ENCODE assay signal across 20 mouse cellular contexts in genomic region chr19:55635488-55635887, GRCm38 (mm10).
DNase-seq lines count a peak whose midpoint lies in the region; ATAC-seq lines count a peak whose summit lies in the region.
"Had no signal": no experiment of that assay in that cellular context is flagged by ENCODE, and none has a peak within 500 bp of the region (broad histone marks: within the 10 kb centered on the region; RNA-seq: fewer than 3 reads in every experiment).

No protein-coding gene starts in this region.

- no peak overlapping the region for H3K4me3 ChIP-seq in forebrain, embryonic 14.5 days (ENCODE audit: low read depth, low read length)
- no peak overlapping the region for H3K4me3 ChIP-seq in forebrain, embryonic 10.5 days
- no peak overlapping the region for H3K4me3 ChIP-seq in neural tube, embryonic 11.5 days (ENCODE audit: low read depth, low read length)
- H3K4me3 ChIP-seq in neural tube, embryonic 15.5 days (replicated peaks) = no peak overlapping the region
- no peak overlapping the region for H3K4me3 ChIP-seq in hindbrain, embryonic 12.5 days
- H3K4me3 ChIP-seq: embryonic facial prominence, embryonic 12.5 days; forebrain, embryonic 15.5 days; heart, embryonic 10.5 days had no signal

- no peaks in the 10 kb centered on the region for H3K36me3 ChIP-seq in forebrain, embryonic 14.5 days (ENCODE audit: control insufficient read depth, insufficient read depth, low read length)
- no peaks in the 10 kb centered on the region for H3K36me3 ChIP-seq in forebrain, embryonic 10.5 days (replicated peaks)
- no peaks in the 10 kb centered on the region for H3K36me3 ChIP-seq in neural tube, embryonic 11.5 days (ENCODE audit: control insufficient read depth, insufficient read depth, low read length)
- no peaks in the 10 kb centered on the region for H3K36me3 ChIP-seq in neural tube, embryonic 15.5 days
- H3K36me3 ChIP-seq in hindbrain, embryonic 12.5 days = no peaks in the 10 kb centered on the region
- H3K36me3 ChIP-seq: embryonic facial prominence, embryonic 12.5 days; forebrain, embryonic 15.5 days; G1E; heart, embryonic 10.5 days had no signal

- intact Hi-C loops in left cerebral cortex, postnatal 36 days (cut with DNase I) = no loop called here

- no peak overlapping the region for H3K4me2 ChIP-seq in forebrain, embryonic 14.5 days (ENCODE audit: low read length)
- no peak overlapping the region for H3K4me2 ChIP-seq in neural tube, embryonic 11.5 days (ENCODE audit: low read depth)
- H3K4me2 ChIP-seq in neural tube, embryonic 15.5 days = no peak overlapping the region
- no peak overlapping the region for H3K4me2 ChIP-seq in hindbrain, embryonic 12.5 days (replicated peaks)
- H3K4me2 ChIP-seq: embryonic facial prominence, embryonic 12.5 days; forebrain, embryonic 15.5 days had no signal

- ATAC-seq in forebrain, embryonic 14.5 days = no peak
- peak; percentile 68; the same call in 1 of the 2 replicates for ATAC-seq in neural tube, embryonic 11.5 days (ENCODE audit: insufficient read depth, low FRiP score, low TSS enrichment)
- no peak for ATAC-seq in neural tube, embryonic 15.5 days (ENCODE audit: low FRiP score)
- peak; percentile 73 for ATAC-seq in hindbrain, embryonic 12.5 days (ENCODE audit: low FRiP score)
- ATAC-seq: forebrain, embryonic 15.5 days; liver, postnatal 0 days had no signal

- no peaks in the 10 kb centered on the region for H3K27me3 ChIP-seq in forebrain, embryonic 14.5 days (replicated peaks; ENCODE audit: control insufficient read depth, insufficient read depth, low read length)
- peaks cover 68% of the 10 kb centered on the region for H3K27me3 ChIP-seq in forebrain, embryonic 10.5 days (ENCODE audit: poor library complexity, severe bottlenecking)
- no peaks in the 10 kb centered on the region for H3K27me3 ChIP-seq in neural tube, embryonic 11.5 days (ENCODE audit: control insufficient read depth, insufficient read depth, low read length)
- H3K27me3 ChIP-seq in neural tube, embryonic 15.5 days (replicated peaks) = peaks cover 42% of the 10 kb centered on the region
- H3K27me3 ChIP-seq in hindbrain, embryonic 12.5 days = peaks cover 70% of the 10 kb centered on the region
- H3K27me3 ChIP-seq: embryonic facial prominence, embryonic 12.5 days; forebrain, embryonic 15.5 days had no signal

- WGBS in forebrain, embryonic 14.5 days = 69% methylated on average over 15 of the region's 15 CpGs
- 77% methylated on average over 15 of the region's 15 CpGs for WGBS in forebrain, embryonic 10.5 days
- 55% methylated on average over 15 of the region's 15 CpGs for WGBS in neural tube, embryonic 11.5 days
- 27% methylated on average over 15 of the region's 15 CpGs for WGBS in neural tube, embryonic 15.5 days
- 42% methylated on average over 15 of the region's 15 CpGs for WGBS in hindbrain, embryonic 12.5 days

- no peaks in the 10 kb centered on the region for H3K9me3 ChIP-seq in forebrain, embryonic 14.5 days (replicated peaks; ENCODE audit: control insufficient read depth, low read length)
- peaks cover 4% of the 10 kb centered on the region; the same call in 1 of the 2 replicates for H3K9me3 ChIP-seq in forebrain, embryonic 10.5 days
- H3K9me3 ChIP-seq in neural tube, embryonic 11.5 days (ENCODE audit: control insufficient read depth, low read length) = no peaks in the 10 kb centered on the region
- H3K9me3 ChIP-seq in neural tube, embryonic 15.5 days (replicated peaks) = no peaks in the 10 kb centered on the region
- H3K9me3 ChIP-seq in hindbrain, embryonic 12.5 days (replicated peaks) = peaks cover 4% of the 10 kb centered on the region; the same call in 1 of the 2 replicates
- H3K9me3 ChIP-seq: forebrain, embryonic 15.5 days; heart, embryonic 10.5 days had no signal

- no peaks in the 10 kb centered on the region for H3K4me1 ChIP-seq in forebrain, embryonic 14.5 days (ENCODE audit: control insufficient read depth, insufficient read depth, low read length)
- H3K4me1 ChIP-seq in forebrain, embryonic 10.5 days = 0 out of 2 replicates have a peak, but pooled peaks cover 3% of the 10 kb centered on the region
- no peaks in the 10 kb centered on the region for H3K4me1 ChIP-seq in neural tube, embryonic 11.5 days (ENCODE audit: control insufficient read depth, insufficient read depth, low read length)
- peaks cover 7% of the 10 kb centered on the region; the same call in 1 of the 2 replicates for H3K4me1 ChIP-seq in neural tube, embryonic 15.5 days
- H3K4me1 ChIP-seq in hindbrain, embryonic 12.5 days = peaks cover 4% of the 10 kb centered on the region; the same call in 1 of the 2 replicates
- H3K4me1 ChIP-seq: embryonic facial prominence, embryonic 12.5 days; forebrain, embryonic 15.5 days had no signal

- no peak overlapping the region for H3K27ac ChIP-seq in forebrain, embryonic 14.5 days (ENCODE audit: low read depth, low read length)
- H3K27ac ChIP-seq in forebrain, embryonic 10.5 days = no peak overlapping the region
- no peak overlapping the region for H3K27ac ChIP-seq in neural tube, embryonic 11.5 days (ENCODE audit: low read depth, low read length)
- no peak overlapping the region for H3K27ac ChIP-seq in neural tube, embryonic 15.5 days (replicated peaks)
- H3K27ac ChIP-seq in hindbrain, embryonic 12.5 days = no peak overlapping the region
- H3K27ac ChIP-seq: embryonic facial prominence, embryonic 12.5 days; forebrain, embryonic 15.5 days; heart, embryonic 10.5 days had no signal

- H3K9ac ChIP-seq in forebrain, embryonic 14.5 days (ENCODE audit: low read length) = no peak overlapping the region
- H3K9ac ChIP-seq in neural tube, embryonic 11.5 days (ENCODE audit: low read length) = no peak overlapping the region
- no peak overlapping the region for H3K9ac ChIP-seq in neural tube, embryonic 15.5 days (replicated peaks)
- no peak overlapping the region for H3K9ac ChIP-seq in hindbrain, embryonic 12.5 days
- H3K9ac ChIP-seq: embryonic facial prominence, embryonic 12.5 days; forebrain, embryonic 15.5 days; liver, postnatal 0 days had no signal

- peak; percentile 34 for DNase-seq in forebrain, embryonic 14.5 days (ENCODE audit: low spot score)
- no peak for DNase-seq in forebrain, embryonic 10.5 days (ENCODE audit: extremely low spot score, low spot score)
- peak; percentile 48 for DNase-seq in neural tube, embryonic 11.5 days (ENCODE audit: low spot score)
- DNase-seq in retina, embryonic 14.5 days (ENCODE audit: low spot score) = peak; percentile 55
- DNase-seq in left cerebral cortex, postnatal 36 days (ENCODE audit: low spot score in 2 of 2) = no peak
- no peak for DNase-seq in cerebellum, adult 9-10 months
- DNase-seq: adrenal gland, adult 2 months; cerebellum, adult 2 months; heart, postnatal 4 days; kidney, postnatal 10 days; liver, postnatal 0 days; lung, postnatal 10 days; right cerebral cortex, postnatal 25 days; spleen, adult 18-20 months had no signal

Comparison
In these comparisons a context has a peak if more than half of its experiments do, and no peak if none do; other contexts are left out.
1. ATAC-seq: peak in neural tube, embryonic 11.5 days (single experiment) and hindbrain, embryonic 12.5 days (single experiment); none in forebrain, embryonic 14.5 days (single experiment) and neural tube, embryonic 15.5 days (single experiment).
2. DNase-seq: peak in forebrain, embryonic 14.5 days (single experiment), neural tube, embryonic 11.5 days (single experiment) and retina, embryonic 14.5 days (single experiment); none in forebrain, embryonic 10.5 days (single experiment), left cerebral cortex, postnatal 36 days (0 of 2) and cerebellum, adult 9-10 months (single experiment).